Mouse (Mus musculus) urinary bladder, adult 2 months (tissue): Measurements from ENCODE around the gene Gpr137b. TPM values are rescaled to one million over a fixed set of nuclear protein-coding genes. Genes with fewer than 3 reads are reported as not detected.
"Not testable (repeated sequence)": the region's sequence is repeated elsewhere in the genome, so short reads cannot be mapped to it uniquely, and the experiment has no call there.

Experiments
- DNase-seq: peaks from one replicate; pipeline ENCODE4 v3.0.0; 2022; ENCODE audit warnings: low spot score
- polyA plus RNA-seq: library from polyadenylated mRNA; depleted of rRNA; stranded (reverse); fragments of >200 nt; gene quantifications from 2 replicates; pipeline ENCODE4 v1.2.3, GENCODE M21; 2012; rRNA removed

Gpr137b gene
- 28.5 and 33.1 TPM in 2 replicates for polyA plus RNA-seq

DNA sequence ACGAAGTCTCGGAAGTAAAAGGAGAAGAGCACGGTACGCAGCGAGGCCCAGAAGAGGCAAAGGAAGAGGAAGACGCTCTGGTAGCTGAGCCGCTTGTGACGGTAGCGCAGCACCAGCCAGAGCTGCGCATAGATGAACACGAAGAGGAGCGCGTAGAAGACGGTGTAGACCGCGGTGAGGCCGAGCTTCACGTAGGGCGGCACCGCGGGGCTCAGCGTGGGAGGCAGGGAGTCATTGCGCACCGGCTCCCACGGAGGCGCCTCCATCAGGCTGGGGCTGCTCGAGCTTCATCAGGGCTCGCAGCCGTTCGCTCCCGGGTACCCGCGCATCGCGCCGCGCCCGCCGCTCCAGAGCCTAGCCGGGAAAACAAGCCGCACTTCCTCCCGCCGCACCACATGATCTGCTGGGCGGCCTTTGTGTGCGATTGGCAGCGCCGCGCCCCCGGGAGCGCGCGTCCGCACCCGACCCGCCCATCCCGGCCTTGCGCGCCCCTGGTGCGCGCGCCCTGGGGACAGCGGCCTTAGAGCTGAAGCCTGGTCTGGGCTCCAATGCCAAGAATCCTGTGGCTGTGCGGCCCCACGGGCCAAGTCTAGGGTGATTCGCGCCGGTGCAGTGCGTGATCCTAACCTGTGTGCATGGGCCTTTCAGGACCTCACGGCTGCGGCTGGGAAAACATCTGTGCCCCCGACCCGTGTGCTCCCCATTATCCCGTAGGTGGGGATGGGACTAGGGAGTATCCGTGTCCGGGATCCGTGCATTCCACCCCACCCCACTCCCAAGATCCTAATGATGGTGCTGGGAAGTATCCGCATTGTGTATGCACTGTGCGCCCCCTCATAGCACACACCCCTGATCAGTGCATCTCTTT is at the start of gene Gpr137b:
Gpr137b (minus strand) TSS at position 787 of the 868 bp plus-strand sequence.
- DNase-seq = not testable (repeated sequence)

DNA sequence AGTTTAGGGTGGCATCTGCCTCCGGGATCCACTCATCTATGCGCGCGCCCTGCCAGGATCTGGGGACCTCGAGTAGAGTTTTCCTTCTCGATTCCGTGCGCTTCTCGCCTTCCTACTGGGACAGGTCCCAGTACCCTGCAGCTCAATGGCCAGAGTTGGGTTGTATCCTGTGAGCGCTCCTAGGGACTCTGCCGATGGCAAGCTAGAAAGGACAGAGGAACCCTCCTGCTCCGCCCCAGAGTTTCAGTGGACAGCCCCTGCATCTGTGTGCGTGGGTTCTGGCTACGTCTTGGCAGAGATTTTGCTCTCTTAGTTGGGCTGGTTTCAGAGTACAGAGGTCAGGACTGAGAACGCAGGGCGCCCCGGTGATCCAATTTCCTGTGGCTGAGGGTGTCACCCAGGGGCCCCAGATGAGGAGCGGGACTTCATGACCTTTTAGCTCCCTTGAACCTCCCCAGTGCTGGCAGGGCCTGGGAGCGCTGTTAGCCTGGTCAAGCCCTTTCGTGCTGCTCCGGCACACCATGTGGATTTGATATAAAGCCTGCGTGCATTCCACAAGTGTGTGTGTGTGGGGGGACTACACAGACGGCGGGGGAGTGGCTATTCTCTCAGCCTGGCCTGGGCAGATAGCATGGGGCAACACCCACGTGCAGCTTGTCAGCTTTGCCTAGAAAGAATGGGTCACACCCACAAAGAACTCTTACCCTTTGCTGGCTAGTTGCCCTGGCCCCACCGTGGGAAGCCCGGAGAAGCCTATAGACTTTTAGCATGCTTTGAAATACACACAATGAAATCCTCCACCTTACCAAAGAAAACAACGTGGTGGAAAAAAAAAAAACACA is 44.5 kb upstream of the Gpr137b start:
- not testable (repeated sequence) for DNase-seq

- DNase-seq = not testable (repeated sequence)
These were observed 43.7 kb upstream of the Gpr137b start, which contains the start of gene Nid1 for GRCm38 (mm10) chr13:13437460-13438015. Nid1 (plus strand) TSS chr13:13437551.

- not testable (repeated sequence) for DNase-seq
These were observed 42.3 kb upstream of the Gpr137b start for GRCm38 (mm10) chr13:13436161-13436560.

DNA sequence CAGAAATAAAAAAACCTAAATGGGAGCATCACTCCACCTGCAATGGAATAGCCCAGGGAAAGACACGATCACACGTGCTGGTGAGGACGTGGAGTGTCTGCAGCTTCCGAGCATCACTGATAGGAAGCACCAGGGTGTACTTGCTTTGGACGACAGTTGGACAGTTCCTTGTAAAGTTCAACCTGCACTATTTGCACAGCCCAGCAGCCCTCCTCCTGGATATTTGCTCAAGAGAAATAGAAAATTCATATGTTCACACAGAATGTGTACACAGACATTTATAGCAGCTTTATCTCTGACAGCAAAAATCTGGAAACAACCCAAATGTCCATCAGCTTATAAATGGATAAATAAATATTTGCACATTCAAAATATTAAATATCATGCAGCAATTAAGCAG is 29.5 kb upstream of the Gpr137b start:
- DNase-seq = not testable (repeated sequence)

- DNase-seq = not testable (repeated sequence)
These were observed 25.0 kb upstream of the Gpr137b start for GRCm38 (mm10) chr13:13418859-13419258.

- not testable (repeated sequence) for DNase-seq
These were observed 22.2 kb upstream of the Gpr137b start for GRCm38 (mm10) chr13:13416007-13416337.

- not testable (repeated sequence) for DNase-seq
These were observed 21.5 kb upstream of the Gpr137b start for GRCm38 (mm10) chr13:13415120-13416006.

DNA sequence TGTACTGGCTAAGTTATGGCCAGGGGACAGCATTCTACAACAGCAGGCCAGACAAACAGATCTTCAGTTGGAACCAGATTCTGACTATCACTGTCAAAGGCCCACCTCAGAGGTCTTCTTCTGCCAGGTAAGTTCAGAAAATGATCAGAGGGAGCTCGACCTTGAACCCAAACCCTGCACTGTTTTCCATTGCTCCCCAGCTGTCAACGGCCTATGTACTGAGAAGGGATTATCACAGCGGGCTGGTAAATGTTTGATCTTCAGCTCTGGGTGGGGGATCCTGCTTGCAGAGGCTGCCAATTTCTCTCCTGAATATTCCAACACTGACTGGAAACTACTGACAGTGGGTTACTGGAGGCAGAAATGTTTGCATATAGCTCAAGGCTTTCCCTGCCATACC is 20.4 kb upstream of the Gpr137b start:
- no peak for DNase-seq

- DNase-seq = not testable (repeated sequence)
These were observed 11.7 kb upstream of the Gpr137b start for GRCm38 (mm10) chr13:13405511-13405910.

GRCm38 (mm10) chr13:13404517-13405155 is 10.8 kb upstream of the Gpr137b start:
- DNase-seq = not testable (repeated sequence)

DNA sequence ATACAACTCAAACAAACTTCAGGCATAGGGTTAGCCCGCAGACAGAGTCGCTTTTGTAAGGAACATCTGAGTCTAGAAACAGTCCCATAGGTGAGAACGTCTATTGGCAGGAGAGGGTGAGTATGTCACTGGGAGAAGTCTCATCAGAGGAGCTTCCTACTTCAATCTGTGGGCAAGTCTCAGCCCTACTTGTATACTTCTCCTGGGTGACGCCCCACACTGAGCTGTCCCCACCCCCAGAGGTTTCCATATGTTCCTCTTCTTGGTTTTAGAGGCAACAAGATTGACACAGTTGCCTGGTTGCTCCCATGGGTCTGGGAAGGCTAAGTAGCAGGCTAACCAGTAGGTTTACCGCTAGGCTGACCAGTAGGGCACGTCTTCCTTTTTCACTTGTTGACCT is 10.0 kb upstream of the Gpr137b start:
- not testable (repeated sequence) for DNase-seq

DNA sequence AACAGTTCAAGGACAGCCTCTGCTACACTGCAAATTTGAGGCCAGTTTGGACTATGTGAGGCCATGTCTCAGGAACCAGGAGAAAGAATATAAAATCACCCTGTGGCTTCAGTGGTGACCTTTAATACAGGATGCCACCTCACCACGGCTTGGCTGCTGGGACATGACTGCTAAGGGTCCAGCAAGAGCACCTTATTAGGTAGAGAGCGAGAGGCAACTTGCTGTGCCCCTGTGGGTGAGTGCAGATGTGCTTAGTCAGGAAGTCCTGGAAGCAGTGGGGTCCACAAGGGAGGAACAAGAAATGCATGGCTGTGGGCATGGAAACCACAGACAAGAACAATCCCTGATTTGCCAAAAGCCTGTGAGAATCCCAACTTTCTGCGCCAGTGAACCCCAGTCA is 9.6 kb upstream of the Gpr137b start:
- not testable (repeated sequence) for DNase-seq

- DNase-seq = not testable (repeated sequence)
These were observed 9.0 kb upstream of the Gpr137b start for GRCm38 (mm10) chr13:13402818-13403217.

- DNase-seq = not testable (repeated sequence)
These were observed 7.0 kb upstream of the Gpr137b start for GRCm38 (mm10) chr13:13400851-13401250.

- DNase-seq = not testable (repeated sequence)
These were observed 232 bp upstream of the Gpr137b start for GRCm38 (mm10) chr13:13394096-13394395.

DNA sequence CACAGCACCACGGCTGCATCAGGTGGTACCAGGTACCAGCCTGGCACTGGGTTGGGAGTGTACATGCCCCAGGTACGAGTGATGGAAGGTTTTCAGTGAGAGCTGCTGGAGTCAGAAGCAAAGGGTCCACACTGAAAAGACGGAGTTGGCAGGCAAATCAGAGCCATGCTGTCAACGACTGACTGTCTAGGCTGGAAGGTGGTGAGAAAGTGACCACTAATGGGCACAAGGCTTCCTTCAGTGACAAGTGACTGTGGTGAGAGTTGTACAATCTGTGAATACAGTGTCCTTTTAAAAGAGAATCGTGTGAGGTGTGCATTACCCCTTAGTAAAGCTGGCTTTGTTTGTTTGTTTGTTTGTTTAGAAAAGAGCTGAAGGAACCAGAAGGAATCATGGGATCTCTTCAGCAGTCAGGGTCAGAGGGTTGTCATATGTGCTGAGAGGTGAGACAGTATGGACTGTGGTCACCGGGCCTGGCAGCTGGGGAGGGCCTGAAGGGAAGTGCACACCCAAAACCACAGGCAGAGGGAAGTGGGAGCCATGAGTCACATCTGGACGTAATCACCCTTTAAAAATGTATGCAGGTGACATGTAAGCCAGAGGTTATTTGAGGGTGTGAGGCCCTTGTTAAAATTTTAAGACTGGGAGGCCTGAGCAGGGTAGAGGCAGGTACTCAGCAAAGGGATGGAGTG is 15.5 kb downstream of the Gpr137b start:
- not testable (repeated sequence) for DNase-seq

GRCm38 (mm10) chr13:13377180-13377579 is 16.6 kb downstream of the Gpr137b start:
- DNase-seq = no peak

GRCm38 (mm10) chr13:13373965-13374364 is 19.8 kb downstream of the Gpr137b start:
- not testable (repeated sequence) for DNase-seq

GRCm38 (mm10) chr13:13371436-13371835 is 22.4 kb downstream of the Gpr137b start:
- not testable (repeated sequence) for DNase-seq
